Mouse (Mus musculus): ENCODE data around the gene Zfp975. TPM values are rescaled to one million over a fixed set of nuclear protein-coding genes. Genes with fewer than 3 reads are reported as not detected.
A peak's percentile ranks its signal among the peaks of the same experiment; 100 is the strongest.
"Not testable (repeated sequence)": the region's sequence is repeated elsewhere in the genome, so short reads cannot be mapped to it uniquely, and the experiment has no call there.

Zfp975 gene
- total RNA-seq (2021): 1 to 10 TPM; 8.7 to 8.9 TPM

DNA sequence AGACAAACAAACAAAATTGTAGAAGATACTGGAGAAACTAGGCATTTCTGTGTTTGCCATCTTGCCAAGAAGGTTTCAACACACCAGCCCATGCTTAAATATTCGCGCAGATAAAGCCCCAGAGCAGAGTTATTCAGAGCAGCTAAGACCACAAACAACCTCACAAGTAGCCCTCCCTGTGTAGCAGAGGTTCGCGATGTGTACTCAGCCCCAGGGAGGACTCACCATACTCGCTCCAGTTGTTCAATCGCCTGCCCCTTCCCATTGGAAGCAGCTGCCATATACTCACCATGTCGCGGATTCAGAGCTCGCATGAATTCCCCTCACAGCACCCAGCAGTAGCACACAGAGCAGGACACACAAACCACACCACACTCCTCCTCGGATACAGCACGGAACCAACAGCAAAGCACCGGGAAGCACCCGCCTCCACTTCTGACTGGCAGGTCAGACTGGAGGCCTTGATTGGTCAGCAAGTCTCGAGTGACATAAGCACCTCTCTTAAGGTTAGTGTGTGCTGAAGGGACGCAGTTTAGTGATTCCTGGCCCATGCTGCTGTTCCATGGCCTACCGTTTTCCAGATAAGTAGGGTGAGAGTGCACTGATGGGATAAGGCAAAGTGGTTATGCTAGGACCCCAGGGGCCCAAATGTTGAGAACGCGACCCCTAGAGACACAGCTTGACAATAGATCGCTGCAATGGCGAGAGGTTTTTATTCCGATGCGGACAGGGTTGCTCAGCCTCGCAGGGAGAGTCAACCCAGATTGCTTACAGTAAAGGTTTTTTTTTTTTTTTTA is at the start of gene Zfp975:
Gene Zfp975, minus strand, starts transcription at position 381 of the 797 bp plus-strand sequence.
- DNase-seq: peak; percentile 74
- intact Hi-C loops (cut with DNase I): not testable (repeated sequence)

GRCm38 (mm10) chr7:42738536-42739210 is 46.1 kb upstream of the Zfp975 start:
- intact Hi-C loops (cut with DNase I): no loop called here
- DNase-seq: no peak

DNA sequence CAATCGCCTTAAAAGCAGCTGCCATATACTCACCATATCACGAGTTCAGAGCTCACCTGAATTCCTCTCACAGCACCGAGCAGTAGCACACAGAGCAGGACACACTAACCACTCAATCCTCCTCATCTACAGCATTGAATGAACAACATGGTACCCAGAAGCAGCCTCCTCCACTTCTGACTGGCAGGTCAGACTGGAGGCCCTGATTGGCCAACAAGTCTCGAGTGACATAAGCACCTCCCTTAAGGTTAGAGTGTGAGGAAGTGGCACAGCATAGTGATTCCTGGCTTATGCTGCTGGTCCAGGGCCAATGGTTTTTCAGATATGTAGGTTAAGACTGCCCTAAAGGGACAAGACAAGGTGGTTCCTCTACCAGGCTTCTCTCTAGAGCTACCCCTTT is 34.4 kb upstream of the Zfp975 start, which contains the start of gene Gm17067:
Gene Gm17067, minus strand, starts transcription at position 101 of the 400 bp plus-strand sequence.
- intact Hi-C loops (cut with DNase I); DNase-seq: not testable (repeated sequence)

DNA sequence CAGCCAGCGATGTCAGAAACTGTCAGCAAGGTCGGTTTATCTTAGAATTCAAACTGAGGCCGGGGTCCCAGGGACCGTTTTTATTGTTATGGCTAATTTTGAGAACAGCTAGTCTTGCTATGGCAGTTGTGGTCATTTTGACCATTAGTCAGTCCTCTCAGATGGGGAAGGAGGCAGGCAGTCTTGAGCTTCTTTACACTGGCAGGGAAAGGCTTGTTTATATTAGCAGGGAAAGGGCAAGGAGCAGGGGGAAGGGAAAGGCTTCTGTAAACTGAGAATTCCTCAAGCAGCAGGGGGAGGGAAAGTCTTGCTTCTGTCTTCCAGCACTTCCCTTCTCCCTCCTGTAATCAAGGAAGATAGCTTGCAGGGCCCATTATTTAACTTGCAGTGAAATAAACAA is 709 bp upstream of the Zfp975 start:
- DNase-seq; intact Hi-C loops (cut with DNase I): not testable (repeated sequence)

DNA sequence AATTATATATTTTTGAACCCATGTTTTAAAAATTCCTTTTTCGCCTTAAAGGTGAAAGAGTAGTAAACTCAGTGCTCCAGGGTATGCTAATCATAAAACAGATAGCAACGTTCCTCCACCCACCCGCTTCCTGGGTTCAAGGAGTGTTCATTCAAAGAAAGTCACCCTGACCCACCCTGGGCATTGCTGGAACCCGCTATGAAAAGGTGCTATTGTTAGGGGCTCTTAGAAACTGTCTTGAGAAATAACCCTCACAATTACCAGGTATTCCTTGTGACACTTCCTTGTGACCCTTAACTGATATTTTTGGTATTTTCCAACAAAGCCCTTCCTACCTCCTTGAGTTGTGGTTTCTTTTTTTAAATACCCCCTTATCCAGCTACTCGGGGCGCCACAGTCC is 12.5 kb downstream of the Zfp975 start:
- DNase-seq; intact Hi-C loops (cut with DNase I): not testable (repeated sequence)

- DNase-seq; intact Hi-C loops (cut with DNase I): not testable (repeated sequence)
These were observed 12.9 kb downstream of the Zfp975 start for GRCm38 (mm10) chr7:42679646-42680045.

DNA sequence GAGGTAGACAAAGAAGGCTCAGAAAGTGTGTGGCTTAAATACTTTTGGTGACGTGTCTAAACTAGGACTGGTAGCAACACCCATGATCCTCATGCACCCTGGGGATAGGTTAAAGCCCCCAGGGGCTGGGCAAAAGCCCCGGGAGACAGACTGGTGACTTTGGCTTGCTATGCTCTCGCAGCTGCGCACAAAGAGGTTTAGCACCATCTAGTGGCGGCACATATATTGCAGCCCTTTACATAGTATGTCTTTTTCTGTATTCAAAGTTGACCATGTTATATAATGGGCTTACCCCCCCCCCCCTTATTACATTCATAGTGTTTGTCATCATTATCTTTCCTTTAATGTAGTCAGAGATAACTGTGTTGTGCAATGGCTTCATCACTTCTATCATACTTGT is 32.4 kb downstream of the Zfp975 start:
- intact Hi-C loops (cut with DNase I); DNase-seq: not testable (repeated sequence)

- intact Hi-C loops (cut with DNase I); DNase-seq: not testable (repeated sequence)
These were observed 37.3 kb downstream of the Zfp975 start for GRCm38 (mm10) chr7:42655211-42655610.

DNA sequence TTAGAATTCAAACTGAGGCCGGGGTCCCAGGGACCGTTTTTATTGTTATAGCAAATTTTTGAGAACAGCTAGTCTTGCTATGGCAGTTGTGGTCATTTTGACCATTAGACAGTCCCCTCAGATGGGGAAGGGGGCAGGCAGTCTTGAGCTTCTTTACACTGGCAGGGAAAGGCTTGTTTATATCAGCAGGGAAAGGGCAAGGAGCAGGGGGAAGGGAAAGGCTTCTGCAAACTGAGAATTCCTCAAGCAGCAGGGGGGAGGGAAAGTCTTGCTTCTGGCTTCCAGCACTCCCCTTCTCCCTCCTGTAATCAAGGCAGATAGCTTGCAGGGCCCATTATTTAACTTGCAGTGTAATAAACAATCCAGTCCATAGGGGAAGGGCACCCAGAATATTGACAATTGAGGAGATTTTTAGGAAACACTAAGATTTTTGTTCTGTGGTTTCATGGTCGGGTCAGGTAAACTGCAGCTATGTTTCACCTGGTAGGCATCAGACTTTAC is 49.4 kb downstream of the Zfp975 start:
- intact Hi-C loops (cut with DNase I); DNase-seq: not testable (repeated sequence)

DNA sequence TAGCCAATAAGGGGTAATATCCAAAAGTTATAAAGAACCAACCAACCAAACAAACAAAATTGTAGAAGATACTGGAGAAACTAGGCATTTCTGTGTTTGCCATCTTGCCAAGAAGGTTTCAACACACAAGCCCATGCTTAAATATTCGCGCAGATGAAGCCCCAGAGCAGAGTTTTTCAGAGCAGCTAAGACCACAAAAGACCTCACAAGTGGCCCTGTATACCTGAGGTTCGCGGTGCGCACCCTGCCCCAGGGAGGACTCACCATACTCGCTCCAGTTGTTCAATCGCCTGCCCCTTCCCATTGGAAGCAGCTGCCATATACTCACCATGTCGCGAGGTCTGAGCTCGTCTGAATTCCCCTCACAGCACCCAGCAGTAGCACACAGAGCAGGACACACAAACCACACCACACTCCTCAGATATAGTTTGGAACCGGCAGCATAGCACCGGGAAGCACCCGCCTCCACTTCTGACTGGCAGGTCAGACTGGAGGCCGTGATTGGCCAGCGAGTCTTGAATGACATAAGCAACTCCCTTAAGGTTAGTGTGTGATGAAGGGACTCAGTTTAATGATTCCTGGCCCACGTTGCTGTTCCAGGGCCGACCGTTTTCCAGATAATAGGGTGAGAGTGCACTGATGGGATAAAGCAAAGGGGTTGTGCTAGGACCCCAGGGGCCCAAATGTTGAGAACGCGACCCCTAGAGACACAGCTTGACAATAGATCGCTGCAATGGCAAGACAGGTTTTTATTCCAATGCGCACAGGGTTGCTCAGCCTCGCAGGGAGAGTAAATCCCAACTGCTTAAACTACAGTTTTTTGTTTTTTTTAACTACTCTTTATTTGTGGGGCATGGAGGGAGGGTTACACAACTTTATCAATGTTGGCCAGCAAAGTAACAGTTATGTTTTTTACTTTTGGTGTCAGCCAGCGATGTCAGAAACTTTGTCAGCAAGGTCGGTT is 50.1 kb downstream of the Zfp975 start, which contains the start of gene Zfp976:
Gene Zfp976, minus strand, starts transcription at position 437 of the 964 bp plus-strand sequence.
- intact Hi-C loops (cut with DNase I): not testable (repeated sequence)
- DNase-seq: peak; percentile 53

DNA sequence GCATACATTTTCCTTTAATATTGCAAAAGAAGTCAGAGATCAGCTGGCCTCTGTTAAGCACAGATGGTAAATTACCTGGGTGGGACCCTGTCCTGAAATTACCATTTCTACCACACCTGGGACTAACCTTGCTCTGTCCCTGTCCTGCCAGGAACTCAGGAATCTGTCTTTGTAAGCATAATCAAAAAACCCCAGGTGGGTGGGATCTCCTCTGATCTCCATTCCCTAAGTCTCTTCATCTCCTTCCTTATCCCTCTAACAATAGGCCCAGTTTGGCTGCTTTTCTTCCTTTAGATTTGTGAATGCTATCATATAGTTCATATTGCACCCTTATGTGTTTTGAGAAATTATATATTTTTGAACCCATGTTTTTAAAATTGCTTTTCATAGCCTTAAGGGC is 61.5 kb downstream of the Zfp975 start:
- intact Hi-C loops (cut with DNase I); DNase-seq: not testable (repeated sequence)

Other genes starting within 250 kb of the Zfp975 start
- gene 4933421I07Rik, start 244.6 kb downstream of the Zfp975 start, total RNA-seq (2021): not detected
- gene Zfp141, start 187.0 kb downstream of the Zfp975 start, total RNA-seq (2021): 10 to 100 TPM; 23.6 to 23.9 TPM
- not detected for gene Gm21028, start 114.2 kb downstream of the Zfp975 start, total RNA-seq (2021)
- 1 to 10 TPM; 3.0 to 4.5 TPM for gene Zfp977, start 100.2 kb downstream of the Zfp975 start, total RNA-seq (2021)
- 1 to 10 TPM; 4.7 to 5.2 TPM for gene Zfp976, start 50.2 kb downstream of the Zfp975 start, total RNA-seq (2021)
- not detected for gene Gm17067, start 34.3 kb upstream of the Zfp975 start, total RNA-seq (2021)
- gene Vmn2r62, start 100.8 kb upstream of the Zfp975 start, total RNA-seq (2021): not detected
- gene Gm2381, start 174.5 kb upstream of the Zfp975 start, total RNA-seq (2021): under 1 TPM in 1 of 2 experiments, not detected in 1; 0.34 TPM
- gene Vmn2r63, start 241.1 kb upstream of the Zfp975 start, total RNA-seq (2021): not detected